Mouse (Mus musculus): ENCODE data around the gene Tbck. TPM values are rescaled to one million over a fixed set of nuclear protein-coding genes. Genes with fewer than 3 reads are reported as not detected.

Gene Tbck
- polyA plus RNA-seq, 1 experiment from 2014 or later: 11.3 TPM

GRCm38 (mm10) chr3:132819408-132819807 lies 135.5 kb downstream of the Tbck start:
- no peaks in the 10 kb centered on the region for H3K4me1 ChIP-seq (ENCODE audit: insufficient read depth, low read depth, low read length)
- H3K36me3 ChIP-seq (ENCODE audit: insufficient read depth, low read length): no peaks in the 10 kb centered on the region
- H3K9ac ChIP-seq (replicated peaks; ENCODE audit: low read depth): no peak overlapping the region
- 85% methylated on average over 2 of the region's 2 CpGs for WGBS
- ATAC-seq (no peak), DNase-seq (ENCODE audit: low spot score) (no peak)
- no peaks in the 10 kb centered on the region for H3K27me3 ChIP-seq (replicated peaks; ENCODE audit: insufficient read depth, low read length)
- H3K4me2 ChIP-seq (replicated peaks; ENCODE audit: low read depth, low read length): no peak overlapping the region
- no peak overlapping the region for H3K27ac ChIP-seq (ENCODE audit: low read length)
- TF ChIP-seq EP300 (IDR thresholded peaks at IDR 0.05) (no peak), CTCF (IDR thresholded peaks at IDR 0.05) (no peak)
- H3K9me3 ChIP-seq (ENCODE audit: low read length): no peaks in the 10 kb centered on the region
- no peak overlapping the region for H3K4me3 ChIP-seq (ENCODE audit: low read depth, low read length)

- Histone ChIP-seq H3K27me3 (replicated peaks; ENCODE audit: insufficient read depth, low read length) (no peaks in the 10 kb centered on the region), H3K9ac (replicated peaks; ENCODE audit: low read depth) (no peak overlapping the region), H3K4me1 (ENCODE audit: insufficient read depth, low read depth, low read length) (peaks cover 5% of the 10 kb centered on the region; the same call in 1 of the 2 replicates), H3K9me3 (ENCODE audit: low read length) (no peaks in the 10 kb centered on the region), H3K4me2 (replicated peaks; ENCODE audit: low read depth, low read length) (no peak overlapping the region), H3K36me3 (ENCODE audit: insufficient read depth, low read length) (no peaks in the 10 kb centered on the region), H3K27ac (ENCODE audit: low read length) (no peak overlapping the region), H3K4me3 (ENCODE audit: low read depth, low read length) (no peak overlapping the region)
- ATAC-seq: no peak
- DNase-seq (ENCODE audit: low spot score): no peak
- TF ChIP-seq EP300 (IDR thresholded peaks at IDR 0.05) (no peak), CTCF (IDR thresholded peaks at IDR 0.05) (no peak)
- whole genome bisulfite sequencing: 53% methylated on average over 16 of the region's 16 CpGs
Observed at GRCm38 (mm10) chr3:132831179-132831873, 147.4 kb downstream of the Tbck start.

- Histone ChIP-seq H3K4me3 (ENCODE audit: low read depth, low read length) (no peak overlapping the region), H3K36me3 (ENCODE audit: insufficient read depth, low read length) (no peaks in the 10 kb centered on the region), H3K27ac (ENCODE audit: low read length) (no peak overlapping the region), H3K4me2 (replicated peaks; ENCODE audit: low read depth, low read length) (no peak overlapping the region), H3K27me3 (replicated peaks; ENCODE audit: insufficient read depth, low read length) (no peaks in the 10 kb centered on the region), H3K9me3 (ENCODE audit: low read length) (no peaks in the 10 kb centered on the region), H3K9ac (replicated peaks; ENCODE audit: low read depth) (no peak overlapping the region), H3K4me1 (ENCODE audit: insufficient read depth, low read depth, low read length) (peaks cover 5% of the 10 kb centered on the region; the same call in 1 of the 2 replicates)
- DNase-seq (ENCODE audit: low spot score): peak; percentile 44
- ATAC-seq: peak; percentile 87
- TF ChIP-seq CTCF (IDR thresholded peaks at IDR 0.05) (no peak), EP300 (IDR thresholded peaks at IDR 0.05) (peak; percentile 77)
- 47% methylated on average over 6 of the region's 6 CpGs for WGBS
Observed at GRCm38 (mm10) chr3:132835118-132835794, 151.3 kb downstream of the Tbck start.

- no peaks in the 10 kb centered on the region for H3K9me3 ChIP-seq (ENCODE audit: low read length)
- DNase-seq (ENCODE audit: low spot score) (no peak), ATAC-seq (no peak)
- H3K27me3 ChIP-seq (replicated peaks; ENCODE audit: insufficient read depth, low read length): no peaks in the 10 kb centered on the region
- peaks cover 5% of the 10 kb centered on the region; the same call in 1 of the 2 replicates for H3K4me1 ChIP-seq (ENCODE audit: insufficient read depth, low read depth, low read length)
- no peak overlapping the region for H3K27ac ChIP-seq (ENCODE audit: low read length)
- 83% methylated on average over 4 of the region's 4 CpGs for WGBS
- no peak overlapping the region for H3K4me3 ChIP-seq (ENCODE audit: low read depth, low read length)
- H3K4me2 ChIP-seq (replicated peaks; ENCODE audit: low read depth, low read length): no peak overlapping the region
- no peaks in the 10 kb centered on the region for H3K36me3 ChIP-seq (ENCODE audit: insufficient read depth, low read length)
- TF ChIP-seq EP300 (IDR thresholded peaks at IDR 0.05) (no peak), CTCF (IDR thresholded peaks at IDR 0.05) (no peak)
- no peak overlapping the region for H3K9ac ChIP-seq (replicated peaks; ENCODE audit: low read depth)
Observed at GRCm38 (mm10) chr3:132837134-132837533, 153.2 kb downstream of the Tbck start.

GRCm38 (mm10) chr3:132838656-132839417 lies 154.9 kb downstream of the Tbck start:
- WGBS: 92% methylated on average over 14 of the region's 15 CpGs
- no peaks in the 10 kb centered on the region for H3K27me3 ChIP-seq (replicated peaks; ENCODE audit: insufficient read depth, low read length)
- H3K4me1 ChIP-seq (ENCODE audit: insufficient read depth, low read depth, low read length): peaks cover 5% of the 10 kb centered on the region; the same call in 1 of the 2 replicates
- no peak for ATAC-seq
- DNase-seq (ENCODE audit: low spot score): no peak
- no peaks in the 10 kb centered on the region for H3K36me3 ChIP-seq (ENCODE audit: insufficient read depth, low read length)
- no peak overlapping the region for H3K4me2 ChIP-seq (replicated peaks; ENCODE audit: low read depth, low read length)
- no peaks in the 10 kb centered on the region for H3K9me3 ChIP-seq (ENCODE audit: low read length)
- H3K9ac ChIP-seq (replicated peaks; ENCODE audit: low read depth): no peak overlapping the region
- no peak overlapping the region for H3K4me3 ChIP-seq (ENCODE audit: low read depth, low read length)
- no peak for TF ChIP-seq CTCF (IDR thresholded peaks at IDR 0.05)
- TF ChIP-seq EP300 (IDR thresholded peaks at IDR 0.05): no peak
- H3K27ac ChIP-seq (ENCODE audit: low read length): no peak overlapping the region

- Histone ChIP-seq H3K9ac (replicated peaks; ENCODE audit: low read depth) (no peak overlapping the region), H3K36me3 (ENCODE audit: insufficient read depth, low read length) (no peaks in the 10 kb centered on the region), H3K9me3 (ENCODE audit: low read length) (no peaks in the 10 kb centered on the region), H3K27me3 (replicated peaks; ENCODE audit: insufficient read depth, low read length) (no peaks in the 10 kb centered on the region), H3K4me1 (ENCODE audit: insufficient read depth, low read depth, low read length) (peaks cover 5% of the 10 kb centered on the region; the same call in 1 of the 2 replicates), H3K4me2 (replicated peaks; ENCODE audit: low read depth, low read length) (no peak overlapping the region), H3K4me3 (ENCODE audit: low read depth, low read length) (no peak overlapping the region), H3K27ac (ENCODE audit: low read length) (no peak overlapping the region)
- ATAC-seq (no peak), DNase-seq (ENCODE audit: low spot score) (no peak)
- no peak for TF ChIP-seq EP300 (IDR thresholded peaks at IDR 0.05)
- no peak for TF ChIP-seq CTCF (IDR thresholded peaks at IDR 0.05)
- WGBS: 94% methylated on average over 8 of the region's 8 CpGs
Observed at GRCm38 (mm10) chr3:132839516-132839915, 155.6 kb downstream of the Tbck start.
